Mouse (Mus musculus) cortical plate, adult 2 months (tissue): ENCODE results near the gene Csnk1d. TPM values are rescaled to one million over a fixed set of nuclear protein-coding genes. Genes with fewer than 3 reads are reported as not detected.
A peak's percentile ranks its signal among the peaks of the same experiment; 100 is the strongest.

Experiments
- H3K27ac ChIP-seq: fragments of 200-500 bp; 2 replicates; pipeline ENCODE4 v1.5.1; 2012; ENCODE audit warnings: low read length, control low read depth, inconsistent platforms; ENCODE audit not compliant: insufficient read depth
- H3K4me1 ChIP-seq: fragments of 200-500 bp; 2 replicates; pipeline ENCODE4 v1.6.1; 2011; ENCODE audit warnings: low read length; ENCODE audit not compliant: control insufficient read depth, insufficient read depth
- H3K4me3 ChIP-seq: fragments of 200-500 bp; 2 replicates; pipeline ENCODE4 v1.5.1; 2011; ENCODE audit warnings: mild to moderate bottlenecking, low read length, control low read depth; ENCODE audit not compliant: insufficient read depth
- CTCF ChIP-seq: fragments of 200-500 bp; IDR thresholded peaks from 2 replicates; pipeline ENCODE4 v1.5.1; 2011; ENCODE audit warnings: mild to moderate bottlenecking, control low read depth, low read length; ENCODE audit not compliant: insufficient read depth; ENCODE audit errors: extremely low read depth
- POLR2A ChIP-seq: fragments of 200-500 bp; IDR thresholded peaks from 2 replicates; pipeline ENCODE4 v1.6.1; 2011; ENCODE audit warnings: mild to moderate bottlenecking, low read length, control low read depth; ENCODE audit not compliant: insufficient read depth; ENCODE audit errors: extremely low read depth
- polyA plus RNA-seq: library from polyadenylated mRNA; depleted of rRNA; stranded (reverse); fragments of >200 nt; gene quantifications from 2 replicates; pipeline ENCODE4 v1.2.3, GENCODE M21; 2012

Csnk1d gene
- polyA plus RNA-seq, 1 experiment: 110 TPM

DNA sequence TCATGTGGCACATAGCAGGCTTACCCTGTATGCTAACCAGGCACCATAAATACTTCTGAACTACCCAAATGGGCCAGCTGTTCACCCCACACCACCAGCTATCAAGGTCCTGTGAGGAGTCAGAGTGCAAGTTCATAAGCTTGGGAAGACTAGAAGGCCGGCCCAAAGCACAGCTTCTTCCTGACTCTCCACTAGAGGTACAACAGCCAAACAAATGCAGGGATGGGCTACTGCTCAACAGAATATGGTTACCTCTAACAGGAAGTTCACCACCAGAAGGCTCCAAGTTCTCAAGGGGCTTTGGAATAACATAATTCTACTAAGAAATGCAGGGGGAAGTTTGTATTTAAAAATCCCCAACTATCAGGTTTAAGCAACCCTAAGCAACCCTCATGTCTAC lies 1.6 kb downstream of the Csnk1d start:
- H3K27ac ChIP-seq: no peak overlapping the region
- H3K4me3 ChIP-seq: peak overlapping the region; percentile 71
- peaks cover 20% of the 10 kb centered on the region for H3K4me1 ChIP-seq
- no peak for TF ChIP-seq POLR2A
- no peak for TF ChIP-seq CTCF

GRCm38 (mm10) chr11:120988410-120988809 lies 2.7 kb downstream of the Csnk1d start:
- peaks cover 20% of the 10 kb centered on the region for H3K4me1 ChIP-seq
- H3K4me3 ChIP-seq: peak overlapping the region; percentile 71; the same call in 1 of the 2 replicates
- H3K27ac ChIP-seq: no peak overlapping the region
- no peak for TF ChIP-seq POLR2A
- TF ChIP-seq CTCF: no peak

DNA sequence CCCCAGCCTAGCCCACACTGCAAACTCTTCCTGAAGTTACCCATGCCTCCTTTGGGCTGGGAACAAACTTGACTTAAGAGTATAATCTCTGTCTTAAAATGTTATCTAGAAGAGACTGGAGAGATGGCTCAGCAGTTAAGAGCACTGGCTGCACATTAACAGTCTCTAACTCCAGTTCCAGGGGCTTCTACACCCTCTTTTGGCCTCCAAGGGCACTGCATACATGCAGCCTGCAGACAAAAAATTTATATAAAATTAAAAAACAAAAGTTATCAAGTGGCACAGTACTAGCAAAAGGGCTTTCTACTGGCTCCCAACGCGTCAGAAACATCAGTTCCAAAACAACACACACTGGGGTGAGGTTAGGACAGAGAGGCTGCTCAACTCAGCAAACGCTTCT lies 3.5 kb downstream of the Csnk1d start:
- H3K27ac ChIP-seq: no peak overlapping the region
- peaks cover 17% of the 10 kb centered on the region for H3K4me1 ChIP-seq
- no peak overlapping the region for H3K4me3 ChIP-seq
- TF ChIP-seq POLR2A (no peak), CTCF (no peak)

- Histone ChIP-seq H3K4me3 (no peak overlapping the region), H3K4me1 (peaks cover 14% of the 10 kb centered on the region), H3K27ac (no peak overlapping the region)
- TF ChIP-seq POLR2A (no peak), CTCF (no peak)
Observed at GRCm38 (mm10) chr11:120984448-120985330, 6.4 kb downstream of the Csnk1d start.

DNA sequence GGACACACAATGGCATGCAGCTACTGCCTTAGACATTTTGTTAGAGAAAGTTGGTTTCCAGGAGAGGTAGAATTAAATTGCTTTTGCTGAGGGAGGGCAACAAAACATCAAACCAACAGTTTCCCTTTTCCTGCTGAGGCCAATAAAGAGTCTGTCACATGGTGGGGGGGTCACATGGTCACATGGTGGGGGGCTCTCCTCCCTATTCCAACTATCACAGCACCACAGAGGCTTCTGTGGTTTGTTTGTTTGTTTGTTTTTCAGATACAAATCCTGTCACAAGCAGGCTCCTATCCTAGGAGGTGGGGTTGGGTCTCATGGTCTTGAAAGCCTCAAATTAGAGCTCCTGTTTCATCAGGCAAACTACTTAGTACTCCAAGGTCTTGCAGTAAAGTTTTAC lies 8.7 kb downstream of the Csnk1d start:
- TF ChIP-seq POLR2A (no peak), CTCF (no peak)
- Histone ChIP-seq H3K4me1 (peaks cover 5% of the 10 kb centered on the region), H3K27ac (no peak overlapping the region), H3K4me3 (no peak overlapping the region)

GRCm38 (mm10) chr11:120981661-120982060 lies 9.5 kb downstream of the Csnk1d start:
- TF ChIP-seq CTCF (no peak), POLR2A (no peak)
- no peak overlapping the region for H3K4me3 ChIP-seq
- H3K27ac ChIP-seq: no peak overlapping the region
- peaks cover 5% of the 10 kb centered on the region for H3K4me1 ChIP-seq

GRCm38 (mm10) chr11:120980427-120981035 lies 10.6 kb downstream of the Csnk1d start:
- Histone ChIP-seq H3K4me1 (peaks cover 4% of the 10 kb centered on the region), H3K27ac (no peak overlapping the region), H3K4me3 (no peak overlapping the region)
- no peak for TF ChIP-seq POLR2A
- no peak for TF ChIP-seq CTCF

- Histone ChIP-seq H3K4me3 (no peak overlapping the region), H3K4me1 (peaks cover 3% of the 10 kb centered on the region), H3K27ac (no peak overlapping the region)
- TF ChIP-seq POLR2A: no peak
- no peak for TF ChIP-seq CTCF
Observed at GRCm38 (mm10) chr11:120979711-120980426, 11.3 kb downstream of the Csnk1d start.

DNA sequence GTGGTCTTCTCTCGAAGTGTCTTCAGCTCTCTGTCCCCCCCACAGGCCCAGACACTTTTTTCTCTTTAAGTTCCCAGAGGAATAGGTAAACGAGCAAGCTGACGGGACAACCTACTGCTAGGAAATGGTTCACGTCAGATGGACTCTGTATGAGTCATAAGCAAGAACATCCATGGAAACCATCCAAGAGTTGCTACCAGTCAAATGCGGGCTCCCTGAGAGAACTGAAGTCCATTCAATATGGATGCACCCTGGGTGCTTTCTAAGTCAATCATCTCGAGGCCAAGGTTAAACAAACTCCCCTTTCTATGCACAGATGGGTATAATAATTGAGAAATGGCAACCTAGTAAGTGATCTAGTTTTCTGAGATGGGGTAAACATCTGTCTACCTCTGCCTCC lies 17.8 kb downstream of the Csnk1d start:
- Histone ChIP-seq H3K4me3 (no peak overlapping the region), H3K27ac (no peak overlapping the region), H3K4me1 (no peaks in the 10 kb centered on the region; the same call in 1 of the 2 replicates)
- no peak for TF ChIP-seq CTCF
- TF ChIP-seq POLR2A: no peak
